Mouse (Mus musculus) heart, embryonic 10.5 days (tissue): ENCODE data around the gene Olfr1124. TPM values are rescaled to one million over a fixed set of nuclear protein-coding genes. Genes with fewer than 3 reads are reported as not detected.
A peak's percentile ranks its signal among the peaks of the same experiment; 100 is the strongest.
"Not testable (repeated sequence)": the region's sequence is repeated elsewhere in the genome, so short reads cannot be mapped to it uniquely, and the experiment has no call there.

Source experiments
- DNase-seq: peaks from one replicate; pipeline ENCODE4 v3.0.0-alpha.2; 2017; ENCODE audit warnings: low spot score
- H3K27ac ChIP-seq: fragments of 300-500 bp; sonication (generic); 2 replicates; pipeline ENCODE4 v1.5.1; 2016; ENCODE audit warnings: mild to moderate bottlenecking
- H3K27me3 ChIP-seq: fragments of 300-500 bp; sonication (generic); 2 replicates; pipeline ENCODE4 v1.6.1; 2016; ENCODE audit warnings: mild to moderate bottlenecking; ENCODE audit not compliant: poor library complexity, insufficient read depth, severe bottlenecking
- H3K36me3 ChIP-seq: fragments of 300-500 bp; sonication (generic); 2 replicates; pipeline ENCODE4 v1.6.1; 2016; ENCODE audit warnings: mild to moderate bottlenecking, moderate library complexity
- H3K4me1 ChIP-seq: fragments of 300-500 bp; sonication (generic); 2 replicates; pipeline ENCODE4 v1.6.1; 2016; ENCODE audit warnings: mild to moderate bottlenecking
- H3K4me3 ChIP-seq: fragments of 300-500 bp; sonication (generic); 2 replicates; pipeline ENCODE4 v1.5.1; 2016; ENCODE audit warnings: mild to moderate bottlenecking, moderate library complexity
- H3K9me3 ChIP-seq: fragments of 300-500 bp; sonication (generic); 2 replicates; pipeline ENCODE4 v1.6.1; 2016; ENCODE audit warnings: mild to moderate bottlenecking, moderate library complexity
- WGBS: fragments of 180-500 bp; shearing (Covaris S2); methylation state at CpG from one replicate; pipeline ENCODE4 v1.1.7; 2016; 5-methylcytosine and 5-hydroxymethylcytosine counted together
- polyA plus RNA-seq: library from polyadenylated mRNA; unstranded; fragments of >200 nt; fragmentation: Nextera tagmentation; extraction: Ambion mirVana; gene quantifications from 2 replicates; pipeline ENCODE4 v1.2.1, GENCODE M21; 2016

The Olfr1124 gene
- 0.18 TPM in 1 of 2 replicates, not detected in the other for polyA plus RNA-seq

DNA sequence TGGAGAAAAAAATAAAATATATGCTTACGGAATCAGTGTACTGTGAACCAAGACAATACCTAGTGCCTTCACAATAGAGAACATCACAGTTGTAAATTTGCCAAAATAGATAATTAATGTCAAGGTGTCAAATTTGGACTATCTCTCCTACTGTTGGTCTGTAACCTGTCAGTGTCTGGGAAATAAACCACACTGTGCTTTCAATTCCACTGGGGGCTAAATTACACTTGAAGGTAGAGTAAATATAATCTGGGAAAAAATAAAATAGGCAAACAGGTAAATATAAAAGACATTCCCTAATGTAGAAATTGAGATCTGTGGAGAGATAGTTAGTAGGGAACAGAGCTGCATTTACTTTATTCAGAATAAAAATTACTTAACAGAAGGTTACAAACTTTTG, at the start of gene Olfr1124:
Olfr1124 (plus strand) TSS at position 301 of the 400 bp plus-strand sequence.
- DNase-seq = no peak
- Histone ChIP-seq H3K4me1 (no peaks in the 10 kb centered on the region), H3K27ac (no peak within 1 kb of the TSS), H3K9me3 (no peaks in the 10 kb centered on the region), H3K36me3 (no peaks in the 10 kb centered on the region), H3K27me3 (no peaks in the 10 kb centered on the region), H3K4me3 (no peak within 1 kb of the TSS)
- 89% methylated on average over 1 of the region's 1 CpGs for WGBS

DNA sequence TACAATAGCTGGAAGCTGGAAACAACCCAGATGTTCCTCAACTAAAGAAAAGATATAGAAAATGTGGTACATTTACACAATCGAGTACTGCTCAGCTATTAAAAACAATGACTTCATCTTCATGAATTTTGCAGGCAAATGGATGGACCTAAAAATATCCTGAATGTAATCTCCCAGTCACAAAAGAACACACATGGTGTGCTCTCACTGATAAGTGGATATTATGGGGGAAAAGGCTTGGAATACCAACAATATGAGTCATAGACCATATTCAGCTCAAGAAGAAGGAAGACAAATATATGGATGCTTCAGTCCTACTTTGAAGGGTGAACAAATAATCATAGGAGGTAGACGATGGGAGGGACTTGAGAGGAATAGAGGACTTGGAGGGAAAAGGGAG, 46.1 kb upstream of the Olfr1124 start:
- DNase-seq = no peak
- 70% methylated on average over 2 of the region's 2 CpGs for WGBS
- no peak overlapping the region for H3K4me3 ChIP-seq
- H3K27ac ChIP-seq = no peak overlapping the region
- no peaks in the 10 kb centered on the region for H3K36me3 ChIP-seq
- H3K27me3 ChIP-seq = no peaks in the 10 kb centered on the region
- H3K9me3 ChIP-seq = no peaks in the 10 kb centered on the region
- no peaks in the 10 kb centered on the region for H3K4me1 ChIP-seq

DNA sequence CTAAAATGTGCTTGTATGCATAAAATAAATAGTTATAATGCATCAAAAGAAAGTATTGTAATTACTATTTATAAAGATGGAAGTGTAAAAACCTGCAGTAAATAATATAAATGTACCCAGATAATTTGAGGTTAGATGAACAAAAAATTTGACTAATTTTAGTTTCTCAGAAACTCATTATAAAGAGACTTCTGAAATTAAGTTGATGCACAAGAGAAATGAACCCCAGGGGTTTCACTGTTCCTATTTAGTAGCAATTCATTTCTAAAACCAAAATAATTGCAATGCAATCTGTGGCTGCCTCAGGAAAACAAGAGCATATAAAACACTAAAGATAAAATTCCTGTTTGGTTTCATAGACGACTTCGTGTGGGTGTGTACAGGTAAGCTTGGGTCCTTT, 44.5 kb upstream of the Olfr1124 start, which contains the start of gene Olfr1122:
Olfr1122 (plus strand) TSS at position 301 of the 400 bp plus-strand sequence.
- no peak for DNase-seq
- no peak within 1 kb of the TSS for H3K4me3 ChIP-seq
- no peaks in the 10 kb centered on the region for H3K9me3 ChIP-seq
- no peaks in the 10 kb centered on the region for H3K27me3 ChIP-seq
- no peaks in the 10 kb centered on the region for H3K4me1 ChIP-seq
- H3K27ac ChIP-seq = no peak within 1 kb of the TSS
- WGBS = 81% methylated on average over 2 of the region's 2 CpGs
- H3K36me3 ChIP-seq = no peaks in the 10 kb centered on the region

DNA sequence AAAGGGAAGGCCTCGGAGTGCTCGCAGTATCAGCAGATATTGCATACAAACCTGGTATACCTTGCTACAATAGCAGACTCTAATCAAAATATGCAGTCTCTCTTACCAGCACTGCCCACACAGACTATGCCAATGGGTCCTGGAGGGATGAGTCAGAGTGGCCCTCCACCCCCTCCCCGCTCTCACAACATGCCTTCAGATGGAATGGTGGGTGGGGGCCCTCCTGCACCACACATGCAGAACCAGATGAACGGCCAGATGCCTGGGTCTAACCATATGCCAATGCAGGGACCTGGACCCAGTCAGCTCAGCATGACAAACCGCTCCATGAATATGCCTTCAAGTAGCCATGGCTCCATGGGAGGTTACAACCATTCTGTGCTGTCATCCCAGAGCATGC, 36.5 kb upstream of the Olfr1124 start:
- H3K9me3 ChIP-seq, H3K27me3 ChIP-seq, DNase-seq, H3K4me3 ChIP-seq, H3K36me3 ChIP-seq, H3K27ac ChIP-seq, H3K4me1 ChIP-seq: not testable (repeated sequence)
- WGBS = 93% methylated on average over 5 of the region's 5 CpGs

DNA sequence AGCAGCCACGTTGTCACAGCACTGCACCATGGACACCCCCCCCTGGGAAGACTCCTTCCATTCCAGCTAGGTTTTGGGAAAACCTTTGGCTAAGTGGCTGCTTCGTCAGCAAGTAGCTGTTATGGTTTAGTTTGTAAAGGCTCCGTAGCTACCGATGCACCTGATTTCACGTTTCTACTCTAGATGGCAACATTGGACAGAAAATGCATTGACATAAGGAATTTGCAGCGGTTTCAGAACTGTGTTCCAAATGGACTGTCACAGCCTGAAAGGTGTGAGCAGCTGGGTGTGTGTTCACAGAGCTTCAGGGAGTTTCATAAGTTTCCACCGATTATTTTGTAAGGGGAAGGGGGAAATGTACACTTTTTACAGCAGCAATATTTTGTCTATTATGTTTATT, 35.4 kb upstream of the Olfr1124 start:
- H3K4me1 ChIP-seq, DNase-seq, H3K36me3 ChIP-seq, H3K4me3 ChIP-seq, H3K27me3 ChIP-seq, H3K27ac ChIP-seq, H3K9me3 ChIP-seq: not testable (repeated sequence)
- 81% methylated on average over 7 of the region's 7 CpGs for WGBS

DNA sequence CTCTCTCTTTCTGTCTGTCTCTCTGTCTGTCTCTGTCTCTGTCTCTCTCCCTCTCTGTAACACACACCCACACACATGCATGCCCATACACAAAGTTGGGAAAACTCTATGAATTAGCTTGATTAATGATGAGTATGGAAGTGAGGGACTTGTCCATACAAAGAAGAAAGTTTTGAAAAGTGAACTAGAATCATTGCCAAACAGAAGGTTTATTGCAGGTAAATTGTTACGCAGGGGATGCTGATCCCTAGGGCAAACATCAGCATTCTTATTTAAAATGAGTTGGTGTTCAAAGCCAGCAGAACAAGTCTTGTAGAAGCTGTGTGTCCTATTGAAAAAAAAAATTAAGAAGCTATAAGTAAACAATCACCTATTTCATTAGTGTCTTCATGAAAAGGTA, 13.7 kb upstream of the Olfr1124 start, which contains the start of gene Olfr1123:
Olfr1123 (plus strand) TSS at position 301 of the 400 bp plus-strand sequence.
- WGBS = 87% methylated on average over 1 of the region's 1 CpGs
- H3K4me1 ChIP-seq = no peaks in the 10 kb centered on the region

DNA sequence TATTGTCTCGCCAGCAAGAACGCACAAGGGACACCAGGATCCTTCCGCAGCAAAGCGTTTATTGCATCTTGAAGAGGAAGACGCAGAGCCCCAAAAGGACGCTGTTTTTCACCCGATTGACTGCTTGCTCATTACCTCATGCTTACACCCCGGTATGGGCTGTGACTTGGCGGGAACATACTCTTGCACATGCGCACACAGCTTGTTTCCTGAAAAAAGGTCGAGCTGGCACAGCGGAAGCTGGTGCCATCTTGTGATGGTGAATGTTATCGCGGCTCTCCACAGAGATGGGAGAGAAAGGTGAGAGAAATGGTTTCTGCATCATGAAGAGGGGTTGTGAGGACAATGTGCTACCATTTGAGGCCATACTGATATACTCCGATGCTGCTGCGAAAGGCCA, 7.7 kb downstream of the Olfr1124 start:
- H3K36me3 ChIP-seq = no peaks in the 10 kb centered on the region
- peak; percentile 75 for DNase-seq
- no peaks in the 10 kb centered on the region for H3K27me3 ChIP-seq
- no peaks in the 10 kb centered on the region for H3K4me1 ChIP-seq
- 88% methylated on average over 16 of the region's 16 CpGs for WGBS
- H3K4me3 ChIP-seq = no peak overlapping the region
- H3K9me3 ChIP-seq = no peaks in the 10 kb centered on the region
- no peak overlapping the region for H3K27ac ChIP-seq

More for the DNA sequence above, 13.7 kb upstream of the Olfr1124 start, which contains the start of gene Olfr1123:
- H3K9me3 ChIP-seq = no peaks in the 10 kb centered on the region
- no peak within 1 kb of the TSS for H3K27ac ChIP-seq
- H3K27me3 ChIP-seq = no peaks in the 10 kb centered on the region
- no peaks in the 10 kb centered on the region for H3K36me3 ChIP-seq
- DNase-seq = no peak
- no peak within 1 kb of the TSS for H3K4me3 ChIP-seq

DNA sequence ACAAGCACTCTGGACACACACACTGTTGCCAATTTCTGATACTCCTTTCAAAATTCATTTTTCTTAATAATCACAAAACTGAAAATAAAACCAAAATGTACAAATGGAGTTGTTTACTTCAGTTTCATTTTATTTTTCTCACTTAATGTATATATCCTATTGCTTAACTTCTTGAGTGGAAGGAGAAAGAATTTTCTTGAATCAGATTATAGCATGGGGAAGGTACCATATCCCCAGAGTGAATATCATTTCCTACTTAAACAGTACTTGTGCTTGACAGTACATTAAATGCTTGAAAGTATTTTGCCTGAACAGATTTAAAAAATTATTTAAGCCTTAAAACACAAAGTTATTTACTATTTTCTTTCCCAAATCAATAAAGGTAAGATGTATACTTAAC, 23.6 kb downstream of the Olfr1124 start, which contains the start of gene Olfr1126:
Olfr1126 (plus strand) TSS at position 301 of the 400 bp plus-strand sequence.
- Histone ChIP-seq H3K36me3 (no peaks in the 10 kb centered on the region), H3K4me3 (no peak within 1 kb of the TSS), H3K9me3 (no peaks in the 10 kb centered on the region), H3K27me3 (no peaks in the 10 kb centered on the region), H3K27ac (no peak within 1 kb of the TSS), H3K4me1 (no peaks in the 10 kb centered on the region)
- no peak for DNase-seq

DNA sequence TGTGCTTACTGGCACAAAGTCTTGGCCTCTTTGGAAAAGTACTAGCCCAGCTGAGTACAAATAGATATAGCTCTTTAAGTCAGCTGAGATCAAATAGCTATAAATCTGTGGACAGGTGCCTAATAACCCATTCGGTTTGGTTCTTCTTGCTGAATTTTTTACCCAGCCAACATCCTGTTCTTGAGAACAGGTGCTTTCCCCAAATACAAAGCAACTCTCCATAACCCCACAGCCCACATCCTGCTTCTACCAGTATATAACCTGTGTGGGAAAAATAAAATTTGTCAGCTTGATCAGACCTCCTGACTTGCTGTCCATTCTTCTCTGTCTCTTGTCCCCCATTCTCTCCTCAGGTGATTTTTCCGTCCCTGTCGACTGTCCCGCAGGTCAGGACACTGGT, 31.7 kb downstream of the Olfr1124 start:
- no peak overlapping the region for H3K27ac ChIP-seq
- no peaks in the 10 kb centered on the region for H3K4me1 ChIP-seq
- WGBS = 91% methylated on average over 4 of the region's 4 CpGs
- H3K36me3 ChIP-seq = no peaks in the 10 kb centered on the region
- no peak overlapping the region for H3K4me3 ChIP-seq
- no peaks in the 10 kb centered on the region for H3K27me3 ChIP-seq
- no peaks in the 10 kb centered on the region for H3K9me3 ChIP-seq
- no peak for DNase-seq

DNA sequence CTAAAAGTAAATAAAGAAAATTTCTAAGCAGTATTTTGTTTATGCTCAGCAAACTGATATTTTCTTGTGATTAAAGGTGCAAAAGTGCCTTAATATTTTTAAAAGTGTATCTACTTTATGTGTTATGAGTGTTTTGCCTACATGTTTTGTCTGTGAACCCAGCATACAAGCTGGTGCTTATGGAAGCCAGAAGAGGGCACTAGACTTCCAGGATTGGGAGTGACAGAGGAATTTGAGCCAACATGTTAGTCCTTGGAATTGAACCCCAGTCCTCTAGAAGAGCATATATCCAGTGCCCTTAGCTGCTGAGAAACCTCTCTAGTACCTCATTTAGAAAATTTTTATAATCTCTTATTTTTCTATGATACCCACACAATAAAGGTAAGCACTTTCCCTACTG, 50.1 kb downstream of the Olfr1124 start:
- no peaks in the 10 kb centered on the region for H3K9me3 ChIP-seq
- H3K27me3 ChIP-seq = no peaks in the 10 kb centered on the region
- H3K4me3 ChIP-seq = no peak overlapping the region
- H3K4me1 ChIP-seq = no peaks in the 10 kb centered on the region
- no peak overlapping the region for H3K27ac ChIP-seq
- no peaks in the 10 kb centered on the region for H3K36me3 ChIP-seq
- no peak for DNase-seq

DNA sequence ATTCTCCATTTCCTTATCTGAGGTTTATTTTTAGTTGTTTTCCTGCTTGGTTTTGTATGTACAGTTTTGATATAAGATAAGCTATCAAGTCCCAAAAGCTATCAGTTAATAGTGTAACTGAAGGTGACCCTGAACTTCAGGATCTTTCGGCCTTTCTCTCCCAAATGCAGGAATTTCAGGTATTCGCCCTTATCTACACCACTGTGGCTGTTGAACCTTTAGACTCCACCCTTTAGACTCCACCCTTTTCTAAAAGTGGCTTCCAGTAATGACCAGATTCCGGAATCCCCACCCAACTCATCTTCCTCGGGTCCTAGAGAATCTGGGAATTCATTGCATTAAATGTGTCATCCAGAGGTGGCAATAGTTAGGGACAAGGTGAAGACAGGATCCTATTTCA, 51.1 kb downstream of the Olfr1124 start:
- Histone ChIP-seq H3K4me3 (no peak overlapping the region), H3K4me1 (no peaks in the 10 kb centered on the region), H3K27ac (no peak overlapping the region), H3K9me3 (no peaks in the 10 kb centered on the region), H3K36me3 (no peaks in the 10 kb centered on the region), H3K27me3 (no peaks in the 10 kb centered on the region)
- 67% methylated on average over 4 of the region's 4 CpGs for WGBS
- DNase-seq = no peak

DNA sequence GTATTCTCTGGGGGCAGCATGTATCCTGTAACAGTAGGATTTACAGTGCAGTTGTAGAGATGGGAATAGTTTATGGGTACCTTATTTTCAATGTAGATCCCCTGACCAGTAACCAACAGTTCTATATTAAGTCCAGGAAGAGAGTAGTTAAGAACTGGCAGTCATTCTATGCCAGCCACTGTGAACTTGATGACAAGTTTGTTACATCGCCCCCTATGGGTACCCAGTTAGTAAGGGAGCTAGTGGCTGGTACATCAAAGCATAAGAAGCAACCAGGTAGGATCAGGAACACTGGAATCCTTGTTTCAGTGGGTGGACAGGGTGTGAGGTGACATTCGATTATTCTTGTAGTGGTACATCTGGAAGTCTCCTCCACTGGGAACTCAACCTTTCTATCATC, 52.2 kb downstream of the Olfr1124 start:
- no peak for DNase-seq
- H3K4me1 ChIP-seq = no peaks in the 10 kb centered on the region
- no peaks in the 10 kb centered on the region for H3K27me3 ChIP-seq
- WGBS = 72% methylated on average over 2 of the region's 2 CpGs
- H3K27ac ChIP-seq = no peak overlapping the region
- H3K9me3 ChIP-seq = no peaks in the 10 kb centered on the region
- no peak overlapping the region for H3K4me3 ChIP-seq
- H3K36me3 ChIP-seq = no peaks in the 10 kb centered on the region
